Mouse (Mus musculus) stomach, embryonic 15.5 days (tissue): ENCODE data around the gene Nr1h2. TPM values are rescaled to one million over a fixed set of nuclear protein-coding genes. Genes with fewer than 3 reads are reported as not detected.

Experiments
- ATAC-seq: fragments of 200-750 bp; cut with Nextera tagmentation; 2 replicates; pipeline ENCODE4 v1.8.0; 2017; ENCODE audit warnings: low read depth, moderate number of reproducible peaks, moderate TSS enrichment; ENCODE audit not compliant: insufficient read depth, low FRiP score
- H3K27ac ChIP-seq: fragments of 300-500 bp; sonication (generic); 2 replicates; pipeline ENCODE4 v1.5.1; 2015; ENCODE audit warnings: mild to moderate bottlenecking, inconsistent platforms
- H3K27me3 ChIP-seq: fragments of 300-500 bp; sonication (generic); replicated peaks from 2 replicates; pipeline ENCODE4 v1.6.1; 2015; ENCODE audit warnings: inconsistent platforms
- H3K36me3 ChIP-seq: fragments of 300-500 bp; sonication (generic); 2 replicates; pipeline ENCODE4 v1.6.1; 2015; ENCODE audit warnings: inconsistent platforms
- H3K4me1 ChIP-seq: fragments of 300-500 bp; sonication (generic); 2 replicates; pipeline ENCODE4 v1.6.1; 2015; ENCODE audit warnings: inconsistent platforms
- H3K4me2 ChIP-seq: fragments of 300-500 bp; sonication (generic); 2 replicates; pipeline ENCODE4 v1.6.1; 2015; ENCODE audit warnings: mild to moderate bottlenecking, inconsistent platforms
- H3K4me3 ChIP-seq: fragments of 300-500 bp; sonication (generic); replicated peaks from 2 replicates; pipeline ENCODE4 v1.5.1; 2015; ENCODE audit warnings: inconsistent platforms
- H3K9ac ChIP-seq: fragments of 300-500 bp; sonication (generic); 2 replicates; pipeline ENCODE4 v1.6.1; 2015; ENCODE audit warnings: inconsistent platforms
- H3K9me3 ChIP-seq: fragments of 300-500 bp; sonication (generic); 2 replicates; pipeline ENCODE4 v1.6.1; 2016; ENCODE audit warnings: inconsistent platforms
- WGBS: fragments of 180-500 bp; shearing (Covaris S2); methylation state at CpG from one replicate; pipeline ENCODE4 v1.1.7; 2015; 5-methylcytosine and 5-hydroxymethylcytosine counted together
- polyA plus RNA-seq: library from polyadenylated mRNA; unstranded; fragments of >200 nt; fragmentation: Nextera tagmentation; extraction: Ambion mirVana; gene quantifications from 2 replicates; pipeline ENCODE4 v1.2.1, GENCODE M21; 2015

The Nr1h2 gene
- polyA plus RNA-seq, 1 experiment from 2014 or later = 62.9 TPM

GRCm38 (mm10) chr7:44533746-44534045, 20.1 kb downstream of the Nr1h2 start:
- Histone ChIP-seq H3K4me1 (no peaks in the 10 kb centered on the region), H3K9me3 (no peaks in the 10 kb centered on the region), H3K27me3 (no peaks in the 10 kb centered on the region; the same call in 1 of the 2 replicates), H3K4me2 (no peak overlapping the region), H3K9ac (no peak overlapping the region), H3K36me3 (peaks cover 27% of the 10 kb centered on the region), H3K4me3 (no peak overlapping the region), H3K27ac (no peak overlapping the region)
- WGBS = 81% methylated on average over 12 of the region's 12 CpGs
- ATAC-seq = no peak

- 80% methylated on average over 29 of the region's 29 CpGs for WGBS
- no peaks in the 10 kb centered on the region for H3K9me3 ChIP-seq
- H3K9ac ChIP-seq = no peak overlapping the region
- no peak for ATAC-seq
- H3K4me3 ChIP-seq = no peak overlapping the region
- no peak overlapping the region for H3K4me2 ChIP-seq
- no peaks in the 10 kb centered on the region for H3K4me1 ChIP-seq
- H3K27ac ChIP-seq = no peak overlapping the region
- H3K36me3 ChIP-seq = peaks cover 23% of the 10 kb centered on the region
- H3K27me3 ChIP-seq = no peaks in the 10 kb centered on the region; the same call in 1 of the 2 replicates
Measured at GRCm38 (mm10) chr7:44532918-44533745, 20.6 kb downstream of the Nr1h2 start.

- no peaks in the 10 kb centered on the region; the same call in 1 of the 2 replicates for H3K4me1 ChIP-seq
- H3K9me3 ChIP-seq = no peaks in the 10 kb centered on the region
- H3K9ac ChIP-seq = no peak within 1 kb of the TSS
- H3K4me3 ChIP-seq = no peak within 1 kb of the TSS
- H3K27me3 ChIP-seq = no peaks in the 10 kb centered on the region; the same call in 1 of the 2 replicates
- peaks cover 18% of the 10 kb centered on the region for H3K36me3 ChIP-seq
- ATAC-seq = no peak
- 81% methylated on average over 4 of the region's 4 CpGs for WGBS
- H3K4me2 ChIP-seq = no peak within 1 kb of the TSS
- no peak within 1 kb of the TSS for H3K27ac ChIP-seq
Measured at GRCm38 (mm10) chr7:44531946-44532732, 21.6 kb downstream of the Nr1h2 start, which contains the start of gene Spib. Gene Spib (minus strand): TSS chr7:44532071.

DNA sequence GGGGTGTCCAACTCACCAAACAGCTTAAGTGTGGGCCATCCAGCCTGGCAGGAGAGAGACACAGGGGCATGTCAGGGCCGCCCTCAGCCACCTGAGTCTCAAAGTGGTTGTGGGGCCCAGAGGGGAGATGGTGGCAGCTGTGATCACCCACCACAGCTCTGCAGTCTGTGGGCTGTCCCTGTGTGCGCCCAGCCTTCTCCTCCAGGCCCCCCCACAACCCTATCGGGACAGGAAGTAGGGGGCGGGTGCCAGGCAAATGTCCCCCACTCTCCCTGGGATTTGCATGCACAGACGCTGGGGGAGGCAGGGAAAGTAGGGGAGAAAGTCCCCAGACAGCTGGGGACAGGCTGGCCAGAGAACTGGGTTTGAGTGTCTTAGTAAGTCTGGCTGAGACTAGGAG, 22.5 kb downstream of the Nr1h2 start:
- Histone ChIP-seq H3K4me2 (no peak overlapping the region), H3K4me1 (no peaks in the 10 kb centered on the region; the same call in 1 of the 2 replicates), H3K4me3 (no peak overlapping the region), H3K27me3 (no peaks in the 10 kb centered on the region; the same call in 1 of the 2 replicates), H3K27ac (no peak overlapping the region), H3K9ac (no peak overlapping the region), H3K9me3 (no peaks in the 10 kb centered on the region), H3K36me3 (peaks cover 10% of the 10 kb centered on the region)
- 38% methylated on average over 5 of the region's 5 CpGs for WGBS
- no peak for ATAC-seq

- WGBS = 80% methylated on average over 3 of the region's 3 CpGs
- no peak overlapping the region for H3K4me3 ChIP-seq
- no peak overlapping the region for H3K9ac ChIP-seq
- H3K27me3 ChIP-seq = no peaks in the 10 kb centered on the region; the same call in 1 of the 2 replicates
- H3K4me2 ChIP-seq = no peak overlapping the region
- peaks cover 10% of the 10 kb centered on the region for H3K36me3 ChIP-seq
- no peak overlapping the region for H3K27ac ChIP-seq
- H3K4me1 ChIP-seq = peaks cover under 1% of the 10 kb centered on the region; the same call in 1 of the 2 replicates
- ATAC-seq = no peak
- no peaks in the 10 kb centered on the region for H3K9me3 ChIP-seq
Measured at GRCm38 (mm10) chr7:44530507-44530906, 23.2 kb downstream of the Nr1h2 start.

- H3K4me1 ChIP-seq = peaks cover 10% of the 10 kb centered on the region
- H3K36me3 ChIP-seq = peaks cover 10% of the 10 kb centered on the region
- ATAC-seq = no peak
- WGBS = 64% methylated on average over 5 of the region's 5 CpGs
- no peaks in the 10 kb centered on the region for H3K9me3 ChIP-seq
- no peak overlapping the region for H3K4me3 ChIP-seq
- peaks cover 8% of the 10 kb centered on the region; the same call in 1 of the 2 replicates for H3K27me3 ChIP-seq
- no peak overlapping the region for H3K27ac ChIP-seq
- H3K4me2 ChIP-seq = no peak overlapping the region
- no peak overlapping the region for H3K9ac ChIP-seq
Measured at GRCm38 (mm10) chr7:44529518-44529917, 24.2 kb downstream of the Nr1h2 start.

DNA sequence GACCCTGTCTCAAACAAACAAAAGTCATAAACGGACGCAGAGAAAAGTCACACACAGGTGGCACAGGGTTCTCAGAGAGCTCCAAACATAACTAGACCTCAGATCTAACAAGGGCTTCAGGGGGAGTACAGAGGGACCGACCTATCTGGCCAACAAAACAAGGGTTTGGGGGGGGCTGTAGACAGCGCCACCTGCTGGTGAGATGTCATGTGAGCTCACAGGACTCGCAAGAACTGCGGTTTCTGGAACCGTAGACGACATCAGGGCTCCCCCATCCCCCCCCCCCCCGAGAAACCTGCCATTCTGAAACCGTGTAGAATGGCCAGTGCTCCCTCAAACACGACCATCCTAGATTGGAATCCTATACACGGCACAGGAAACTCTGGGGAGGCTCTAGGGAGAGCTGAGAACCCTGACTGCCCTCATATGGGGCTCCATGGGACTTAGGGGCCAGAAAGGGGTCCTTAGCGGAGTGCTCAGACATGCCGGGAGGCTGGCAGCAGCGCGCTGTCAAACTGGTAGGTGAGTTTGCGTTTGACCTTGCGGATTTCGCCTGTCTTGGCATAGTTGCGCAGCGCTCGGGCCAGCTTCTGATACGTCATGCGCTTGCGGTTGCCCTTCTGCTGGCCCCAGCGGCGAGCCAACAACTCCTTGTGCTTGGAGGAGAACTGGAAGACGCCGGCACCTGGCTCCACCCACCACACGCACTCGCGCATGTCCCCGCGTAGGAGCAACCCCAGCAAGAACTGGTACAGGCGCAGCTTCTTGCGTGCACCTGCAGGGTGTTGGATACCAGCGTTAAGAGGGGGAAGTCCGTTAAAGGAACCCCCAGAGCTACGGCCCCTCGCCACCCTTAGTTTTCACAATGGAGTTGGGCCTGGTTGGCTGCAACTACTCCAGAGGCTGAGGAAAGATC, 26.0 kb downstream of the Nr1h2 start:
- WGBS = 6% methylated on average over 40 of the region's 40 CpGs
- no peaks in the 10 kb centered on the region for H3K9me3 ChIP-seq
- ATAC-seq = peak; percentile 38; the same call in 1 of the 2 replicates
- H3K4me1 ChIP-seq = peaks cover 11% of the 10 kb centered on the region
- peak overlapping the region; percentile 36 for H3K4me3 ChIP-seq
- peak overlapping the region; percentile 69 for H3K4me2 ChIP-seq
- H3K36me3 ChIP-seq = 0 out of 2 replicates have a peak, but pooled peaks cover 1% of the 10 kb centered on the region
- no peak overlapping the region for H3K27ac ChIP-seq
- H3K9ac ChIP-seq = peak overlapping the region; percentile 38; the same call in 1 of the 2 replicates
- H3K27me3 ChIP-seq = peaks cover 20% of the 10 kb centered on the region; the same call in 1 of the 2 replicates

- no peak overlapping the region for H3K27ac ChIP-seq
- H3K36me3 ChIP-seq = no peaks in the 10 kb centered on the region
- H3K27me3 ChIP-seq = peaks cover 20% of the 10 kb centered on the region; the same call in 1 of the 2 replicates
- peaks cover 11% of the 10 kb centered on the region for H3K4me1 ChIP-seq
- no peak overlapping the region for H3K4me3 ChIP-seq
- H3K9me3 ChIP-seq = no peaks in the 10 kb centered on the region
- ATAC-seq = no peak
- no peak overlapping the region for H3K4me2 ChIP-seq
- 87% methylated on average over 14 of the region's 14 CpGs for WGBS
- H3K9ac ChIP-seq = no peak overlapping the region
Measured at GRCm38 (mm10) chr7:44526414-44527154, 27.2 kb downstream of the Nr1h2 start.

GRCm38 (mm10) chr7:44525126-44525832, 28.5 kb downstream of the Nr1h2 start:
- Histone ChIP-seq H3K9me3 (no peaks in the 10 kb centered on the region), H3K4me1 (peaks cover 11% of the 10 kb centered on the region), H3K4me2 (peak overlapping the region; percentile 48), H3K9ac (no peak overlapping the region), H3K36me3 (no peaks in the 10 kb centered on the region), H3K27ac (no peak overlapping the region), H3K27me3 (peaks cover 23% of the 10 kb centered on the region; the same call in 1 of the 2 replicates), H3K4me3 (0 out of 2 replicates have a peak overlapping the region, but pooled peaks have one; percentile 5)
- WGBS = 17% methylated on average over 21 of the region's 22 CpGs
- ATAC-seq = no peak

DNA sequence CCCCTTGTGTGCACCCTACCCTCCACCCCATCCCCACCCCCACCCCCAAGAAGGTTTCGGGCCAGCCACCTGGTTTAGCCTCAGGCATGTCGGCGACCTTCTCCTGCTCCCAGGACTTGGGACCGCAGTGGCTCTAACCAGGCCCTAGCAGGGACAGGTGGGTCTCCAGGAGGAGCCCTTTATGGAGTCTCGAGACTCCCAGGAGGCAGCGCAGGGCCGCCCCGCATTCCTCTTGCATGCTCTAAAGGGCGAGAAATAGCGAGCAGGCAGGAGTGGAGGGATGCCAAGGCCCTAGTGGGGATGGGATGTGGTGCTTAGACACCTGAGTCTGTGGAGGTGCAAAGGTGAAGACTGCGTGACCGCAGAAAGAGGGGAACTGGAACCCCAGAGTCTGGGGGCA, 29.2 kb downstream of the Nr1h2 start, which contains the start of gene Mybpc2:
Gene Mybpc2 (minus strand): TSS at position 155 of the 400 bp plus-strand sequence.
- Histone ChIP-seq H3K27me3 (peaks cover 23% of the 10 kb centered on the region; the same call in 1 of the 2 replicates), H3K4me2 (peak within 1 kb of the TSS; percentile 48), H3K36me3 (no peaks in the 10 kb centered on the region), H3K4me3 (0 out of 2 replicates have a peak within 1 kb of the TSS, but pooled peaks have one; percentile 5), H3K9me3 (no peaks in the 10 kb centered on the region), H3K27ac (no peak within 1 kb of the TSS), H3K4me1 (peaks cover 11% of the 10 kb centered on the region), H3K9ac (no peak within 1 kb of the TSS)
- no peak for ATAC-seq
- WGBS = 31% methylated on average over 12 of the region's 12 CpGs
